Comparison of ENCODE assay signal across 8 mouse cellular contexts in the genomic region with DNA sequence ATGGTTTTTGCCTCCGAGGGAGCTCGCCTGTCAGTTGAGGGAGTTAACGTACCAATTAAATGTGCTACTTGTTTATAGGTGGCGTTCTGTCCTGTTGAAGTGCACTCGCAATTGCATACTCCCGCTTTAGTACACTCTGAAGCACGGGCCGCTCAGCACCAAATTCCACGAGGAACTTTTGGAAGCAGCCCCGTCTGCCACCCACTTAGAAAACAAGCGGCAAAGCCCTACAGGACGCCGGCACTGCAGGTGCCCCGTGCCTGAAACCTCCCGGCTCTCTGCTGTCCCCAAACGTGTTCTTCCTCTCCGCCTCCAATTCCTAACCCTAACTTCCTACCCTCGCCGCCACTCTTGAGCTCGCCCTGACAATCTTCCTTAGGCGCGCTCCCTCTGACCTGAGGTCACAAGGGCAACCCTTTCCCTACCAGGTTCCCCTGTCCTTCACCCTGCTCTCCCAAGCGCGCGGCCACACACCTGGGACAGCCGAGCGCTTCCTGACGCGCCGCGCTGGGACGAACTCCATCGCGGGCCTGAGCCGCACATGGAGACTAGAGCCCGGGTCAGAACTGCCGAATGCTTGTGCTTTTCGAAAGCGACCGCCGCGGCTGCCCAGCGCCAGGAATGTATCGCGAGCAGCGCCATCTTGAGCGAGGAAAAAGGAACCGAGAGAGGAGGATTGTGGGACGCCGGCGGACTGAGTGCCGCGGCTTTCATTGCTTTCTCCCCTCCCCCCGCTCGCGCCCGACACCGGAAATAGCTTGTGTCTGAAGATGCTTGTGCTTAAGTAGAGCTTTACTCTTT. TPM values are rescaled to one million over a fixed set of nuclear protein-coding genes. Genes with fewer than 3 reads are reported as not detected.
DNase-seq lines count a peak whose midpoint lies in the region; ATAC-seq and TF ChIP-seq lines count a peak whose summit lies in the region.

Gene Abcb7, minus strand, starts transcription at position 674 of the 801 bp plus-strand sequence.

- H3K9me3 ChIP-seq in ES-E14 (ENCODE audit: control insufficient read depth, insufficient read depth, low read depth, low read length), result no peaks in the 10 kb centered on the region
- no peaks in the 10 kb centered on the region for H3K9me3 ChIP-seq in forebrain, embryonic 14.5 days (replicated peaks; ENCODE audit: control insufficient read depth, low read length)
- no peaks in the 10 kb centered on the region for H3K9me3 ChIP-seq in liver, postnatal 0 days (ENCODE audit: low read length)
- no peaks in the 10 kb centered on the region for H3K9me3 ChIP-seq in neural tube, embryonic 13.5 days

- intact Hi-C loops in heart, postnatal 14 days (cut with DNase I), result loop anchor here (5.0 kb wide), 2 partner anchors 69 to 211 kb away; partner anchors contain the start of genes Nexmif and Uprt

- peak within 1 kb of the TSS; percentile 99 for H3K9ac ChIP-seq in ES-E14 (ENCODE audit: insufficient read depth, low read depth, low read length, poor library complexity, severe bottlenecking)
- peak within 1 kb of the TSS; percentile 73 for H3K9ac ChIP-seq in forebrain, embryonic 14.5 days (ENCODE audit: low read length)
- peak within 1 kb of the TSS; percentile 85 for H3K9ac ChIP-seq in liver, postnatal 0 days (replicated peaks)
- peak within 1 kb of the TSS; percentile 81 for H3K9ac ChIP-seq in neural tube, embryonic 13.5 days

- WGBS in forebrain, embryonic 14.5 days, result 28% methylated on average over 57 of the region's 58 CpGs
- 19% methylated on average over 57 of the region's 58 CpGs for WGBS in liver, postnatal 0 days (ENCODE audit: insufficient replicate concordance)
- WGBS in neural tube, embryonic 13.5 days, result 14% methylated on average over 56 of the region's 58 CpGs

- 0 out of 2 replicates have a peak, but pooled peaks have one; percentile 37 for TF ChIP-seq CTCF in liver, postnatal 0 days (IDR thresholded peaks at IDR 0.05; ENCODE audit: low read depth)

- in situ Hi-C loops in ES-E14 (cut with MboI; ENCODE audit: low sequenced_read_pairs in 2 of 2, unreplicated experiment in 2 of 2), result no loop called here

- peak; percentile 98 for ATAC-seq in forebrain, embryonic 14.5 days
- peak; percentile 96 for ATAC-seq in liver, postnatal 0 days
- ATAC-seq in neural tube, embryonic 13.5 days (ENCODE audit: low read depth), result peak; percentile 96

- no peaks in the 10 kb centered on the region for H3K27me3 ChIP-seq in forebrain, embryonic 14.5 days (replicated peaks; ENCODE audit: control insufficient read depth, insufficient read depth, low read length)
- H3K27me3 ChIP-seq in liver, postnatal 0 days (ENCODE audit: insufficient read depth, low read length), result no peaks in the 10 kb centered on the region
- H3K27me3 ChIP-seq in neural tube, embryonic 13.5 days, result peaks cover 43% of the 10 kb centered on the region

- peak; percentile 75 for DNase-seq in ES-E14 (ENCODE audit: low read depth, low spot score)
- DNase-seq in cerebellum, adult 11 months, result peak; percentile 74
- peak; percentile 92 for DNase-seq in forebrain, embryonic 14.5 days (ENCODE audit: low spot score)
- peak; percentile 80 to 85 for DNase-seq in heart, postnatal 14 days
- peak; percentile 84 for DNase-seq in layer of hippocampus, adult 11-12 months (ENCODE audit: low spot score)
- peak; percentile 87 for DNase-seq in liver, postnatal 0 days
- peak; percentile 73 for DNase-seq in telencephalon, adult 2 months (ENCODE audit: low read depth, low spot score)

- H3K36me3 ChIP-seq in ES-E14 (ENCODE audit: control insufficient read depth, insufficient read depth, low read length, poor library complexity, severe bottlenecking), result no peaks in the 10 kb centered on the region
- no peaks in the 10 kb centered on the region for H3K36me3 ChIP-seq in forebrain, embryonic 14.5 days (ENCODE audit: control insufficient read depth, insufficient read depth, low read length)
- H3K36me3 ChIP-seq in liver, postnatal 0 days (replicated peaks; ENCODE audit: insufficient read depth, low read length), result no peaks in the 10 kb centered on the region
- no peaks in the 10 kb centered on the region for H3K36me3 ChIP-seq in neural tube, embryonic 13.5 days

- 0 out of 2 replicates have a peak, but pooled peaks have one; percentile 37 for TF ChIP-seq EP300 in liver, postnatal 0 days (IDR thresholded peaks at IDR 0.05; ENCODE audit: low read depth)

- H3K4me3 ChIP-seq in ES-E14 (ENCODE audit: insufficient read depth in 1 of 2, low read depth in 1 of 2, low read length in 2 of 2, poor library complexity in 1 of 2, severe bottlenecking in 1 of 2), result peak within 1 kb of the TSS; percentile 86 to 94
- peak within 1 kb of the TSS; percentile 57 for H3K4me3 ChIP-seq in forebrain, embryonic 14.5 days (ENCODE audit: low read depth, low read length)
- H3K4me3 ChIP-seq in liver, postnatal 0 days (ENCODE audit: low read depth, low read length), result peak within 1 kb of the TSS; percentile 74
- H3K4me3 ChIP-seq in neural tube, embryonic 13.5 days, result peak within 1 kb of the TSS; percentile 67

- H3K27ac ChIP-seq in ES-E14 (ENCODE audit: insufficient read depth, low read depth, low read length, poor library complexity, severe bottlenecking), result peak within 1 kb of the TSS; percentile 97
- peak within 1 kb of the TSS; percentile 87 for H3K27ac ChIP-seq in forebrain, embryonic 14.5 days (ENCODE audit: low read depth, low read length)
- peak within 1 kb of the TSS; percentile 96 for H3K27ac ChIP-seq in liver, postnatal 0 days (ENCODE audit: low read depth)
- peak within 1 kb of the TSS; percentile 93 for H3K27ac ChIP-seq in neural tube, embryonic 13.5 days (replicated peaks)

- peak within 1 kb of the TSS; percentile 45 for H3K4me2 ChIP-seq in forebrain, embryonic 14.5 days (ENCODE audit: low read length)
- H3K4me2 ChIP-seq in liver, postnatal 0 days (ENCODE audit: low read depth, low read length), result peak within 1 kb of the TSS; percentile 69
- H3K4me2 ChIP-seq in neural tube, embryonic 13.5 days, result peak within 1 kb of the TSS; percentile 56

- H3K4me1 ChIP-seq in ES-E14 (ENCODE audit: control insufficient read depth in 2 of 2, insufficient read depth in 2 of 2, low read length in 2 of 2, poor library complexity in 1 of 2), result peaks cover 0 to 9% of the 10 kb centered on the region in 2 experiments; a peak in 1 of 4 replicates
- H3K4me1 ChIP-seq in forebrain, embryonic 14.5 days (ENCODE audit: control insufficient read depth, insufficient read depth, low read length), result no peaks in the 10 kb centered on the region
- 0 out of 2 replicates have a peak, but pooled peaks cover 2% of the 10 kb centered on the region for H3K4me1 ChIP-seq in liver, postnatal 0 days (ENCODE audit: insufficient read depth)
- no peaks in the 10 kb centered on the region for H3K4me1 ChIP-seq in neural tube, embryonic 13.5 days (replicated peaks)

TF ChIP-seq in ES-E14, 5 proteins besides CTCF, POLR2A, EP300 and RAD21:
- peak; percentile 59; the same call in 1 of the 2 replicates for TF ChIP-seq HCFC1 (IDR thresholded peaks at IDR 0.05; ENCODE audit: borderline replicate concordance, insufficient read depth, low read length)
- TF ChIP-seq CHD2 (IDR thresholded peaks at IDR 0.05; ENCODE audit: low read depth, low read length), result peak; percentile 47; the same call in 1 of the 2 replicates
- no peak for TF ChIP-seq ZC3H11A (IDR thresholded peaks at IDR 0.05; ENCODE audit: borderline replicate concordance, low read depth, low read length)
TF ChIP-seq in ES-E14: peak in this region for 2.

RNA-seq across cellular contexts. Expression of gene Abcb7, which starts in this region (rescaled TPM):
- 37.7 and 38.7 TPM in 2 replicates for total RNA-seq in ES-E14 (2012; rRNA removed)
- polyA plus RNA-seq in forebrain, embryonic 14.5 days (2014; fragmentation: Nextera tagmentation; extraction: Ambion mirVana), result 11.0 and 12.1 TPM in 2 replicates
- total RNA-seq in heart, postnatal 14 days (2021), result 10 to 100 TPM; 30.4 to 37.2 TPM
- 4.6 and 5.5 TPM in 2 replicates for polyA plus RNA-seq in liver, postnatal 0 days (2015; fragmentation: Nextera tagmentation; extraction: Ambion mirVana)
- polyA plus RNA-seq in neural tube, embryonic 13.5 days (2015; fragmentation: Nextera tagmentation; extraction: Ambion mirVana), result 7.8 and 8.7 TPM in 2 replicates

Comparison
In these comparisons a context has a peak if more than half of its experiments do, and no peak if none do; other contexts are left out.
1. Peak in every context shown above with its lines: DNase-seq, ATAC-seq, H3K4me3 ChIP-seq and H3K27ac ChIP-seq.